Mouse (Mus musculus): Measurements from ENCODE around the gene Cdkal1.

Gene Cdkal1

DNA sequence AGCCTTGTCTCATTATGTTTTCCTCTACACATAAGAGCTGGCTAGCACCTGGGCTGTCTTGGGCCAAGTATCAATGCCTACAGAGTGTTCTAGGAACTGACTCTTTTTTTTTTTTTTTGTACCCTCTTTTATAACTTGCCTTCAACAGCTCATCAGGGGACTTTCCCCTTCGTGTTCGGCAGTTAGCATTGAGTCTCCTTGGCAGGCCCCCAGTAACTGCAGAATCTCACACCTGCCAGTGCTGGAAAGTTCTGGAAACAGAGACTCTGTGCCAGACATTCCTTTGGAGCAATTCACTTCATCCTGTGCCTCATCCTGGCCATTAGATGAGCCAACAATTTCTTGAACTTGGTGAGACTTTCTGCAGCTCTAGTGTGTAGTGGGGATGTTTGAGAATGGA is 652.9 kb downstream of the Cdkal1 start:
- Histone ChIP-seq H3K27me3 (ENCODE audit: insufficient read depth, low read length) (no peaks in the 10 kb centered on the region), H3K4me3 (replicated peaks; ENCODE audit: low read length) (no peak overlapping the region), H3K4me1 (replicated peaks; ENCODE audit: low read depth, low read length) (peaks cover 20% of the 10 kb centered on the region), H3K9me3 (ENCODE audit: low read length) (0 out of 2 replicates have a peak, but pooled peaks cover 2% of the 10 kb centered on the region), H3K36me3 (ENCODE audit: insufficient read depth, low read length) (no peaks in the 10 kb centered on the region)
- no peak for TF ChIP-seq POU5F1 (IDR thresholded peaks at IDR 0.05; ENCODE audit: borderline replicate concordance, low read length)
- no peak for TF ChIP-seq NANOG (IDR thresholded peaks at IDR 0.05; ENCODE audit: borderline replicate concordance, low read length)
- no peak for TF ChIP-seq CTCF (conservative IDR thresholded peaks at IDR 0.05; ENCODE audit: low read length)

DNA sequence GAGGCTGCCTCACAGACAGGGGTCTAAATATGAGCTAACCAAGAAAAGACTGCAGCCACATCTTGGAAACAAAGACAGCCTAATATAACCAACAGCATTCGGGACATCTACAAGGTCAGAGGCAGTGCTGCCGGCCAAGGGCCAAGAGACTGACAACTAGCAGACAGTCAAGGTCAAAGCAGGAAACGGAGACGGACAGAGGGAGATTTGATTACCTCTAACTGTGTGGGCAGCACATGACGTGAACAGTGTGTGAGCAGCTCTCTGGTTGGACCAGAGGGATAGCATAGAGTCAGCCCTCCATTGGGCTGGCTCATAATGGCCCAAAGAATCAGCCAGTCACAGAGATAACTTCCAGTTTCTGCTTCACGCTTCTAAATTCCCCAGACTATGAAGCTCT is 655.8 kb downstream of the Cdkal1 start:
- TF ChIP-seq NANOG (IDR thresholded peaks at IDR 0.05; ENCODE audit: borderline replicate concordance, low read length), result no peak
- TF ChIP-seq POU5F1 (IDR thresholded peaks at IDR 0.05; ENCODE audit: borderline replicate concordance, low read length), result no peak
- no peak for TF ChIP-seq CTCF (conservative IDR thresholded peaks at IDR 0.05; ENCODE audit: low read length)
- Histone ChIP-seq H3K27me3 (ENCODE audit: insufficient read depth, low read length) (no peaks in the 10 kb centered on the region), H3K4me3 (replicated peaks; ENCODE audit: low read length) (no peak overlapping the region), H3K9me3 (ENCODE audit: low read length) (no peaks in the 10 kb centered on the region), H3K4me1 (replicated peaks; ENCODE audit: low read depth, low read length) (peaks cover 34% of the 10 kb centered on the region), H3K36me3 (ENCODE audit: insufficient read depth, low read length) (no peaks in the 10 kb centered on the region)

DNA sequence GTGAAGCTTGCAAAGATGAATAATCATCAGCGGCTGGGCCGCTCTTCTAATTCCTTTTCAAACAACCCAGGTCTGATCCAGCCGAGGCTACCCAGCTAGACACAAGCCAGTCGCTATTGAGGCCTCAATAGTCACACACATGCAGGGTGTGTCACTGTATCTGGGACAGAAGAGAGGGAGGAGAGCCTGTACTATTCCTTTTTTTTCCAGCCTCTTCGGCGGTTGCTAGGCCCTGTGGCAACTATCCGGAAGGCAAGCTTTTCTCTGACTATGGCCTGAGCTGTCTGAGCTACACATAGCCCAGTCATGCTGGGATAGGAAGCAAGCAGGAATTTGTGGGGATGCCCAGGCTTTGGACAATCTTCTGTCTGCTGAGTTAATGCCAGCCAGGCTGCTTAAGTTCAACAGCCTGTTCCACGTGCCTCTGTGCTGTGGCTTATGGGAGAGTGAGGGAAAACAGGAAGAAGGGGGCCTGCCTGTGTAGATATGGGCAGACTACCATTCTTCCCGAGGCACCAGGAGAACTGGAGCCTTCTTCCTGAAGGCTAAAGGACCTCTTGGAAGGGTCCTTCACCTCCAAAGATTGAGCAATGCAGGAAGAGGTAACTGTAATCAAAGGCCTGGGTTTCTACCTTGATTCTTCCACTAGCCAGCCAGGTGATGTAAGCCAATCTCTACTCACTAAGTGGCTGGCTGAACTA is 658.5 kb downstream of the Cdkal1 start:
- H3K9me3 ChIP-seq (ENCODE audit: low read length), result no peaks in the 10 kb centered on the region
- no peaks in the 10 kb centered on the region for H3K36me3 ChIP-seq (ENCODE audit: insufficient read depth, low read length)
- no peaks in the 10 kb centered on the region for H3K27me3 ChIP-seq (ENCODE audit: insufficient read depth, low read length)
- H3K4me1 ChIP-seq (replicated peaks; ENCODE audit: low read depth, low read length), result peaks cover 35% of the 10 kb centered on the region
- H3K4me3 ChIP-seq (replicated peaks; ENCODE audit: low read length), result no peak overlapping the region
- TF ChIP-seq CTCF (conservative IDR thresholded peaks at IDR 0.05; ENCODE audit: low read length) (no peak), POU5F1 (IDR thresholded peaks at IDR 0.05; ENCODE audit: borderline replicate concordance, low read length) (no peak), NANOG (IDR thresholded peaks at IDR 0.05; ENCODE audit: borderline replicate concordance, low read length) (no peak)

DNA sequence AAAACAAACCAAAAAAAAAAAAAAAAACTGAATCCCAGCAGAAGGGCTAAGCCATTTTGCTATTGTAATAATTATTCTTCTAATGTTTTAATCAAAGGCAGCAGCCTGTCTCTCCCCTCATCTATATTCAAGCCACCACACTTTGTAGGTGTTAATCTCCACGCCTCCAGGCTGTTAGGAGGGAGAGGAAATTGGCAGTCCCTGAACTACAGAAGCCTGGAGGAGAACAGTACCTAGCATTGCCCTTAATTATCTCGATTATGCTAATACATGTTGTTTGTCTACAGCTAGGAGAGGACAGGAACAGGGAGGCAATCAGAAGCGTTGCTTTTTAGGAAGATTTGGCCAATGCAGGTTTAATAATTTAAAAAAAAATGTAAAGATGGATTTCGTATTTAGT is 659.8 kb downstream of the Cdkal1 start:
- no peak for TF ChIP-seq POU5F1 (IDR thresholded peaks at IDR 0.05; ENCODE audit: borderline replicate concordance, low read length)
- TF ChIP-seq NANOG (IDR thresholded peaks at IDR 0.05; ENCODE audit: borderline replicate concordance, low read length), result no peak
- no peak for TF ChIP-seq CTCF (conservative IDR thresholded peaks at IDR 0.05; ENCODE audit: low read length)
- Histone ChIP-seq H3K9me3 (ENCODE audit: low read length) (no peaks in the 10 kb centered on the region), H3K4me3 (replicated peaks; ENCODE audit: low read length) (no peak overlapping the region), H3K36me3 (ENCODE audit: insufficient read depth, low read length) (no peaks in the 10 kb centered on the region), H3K27me3 (ENCODE audit: insufficient read depth, low read length) (no peaks in the 10 kb centered on the region), H3K4me1 (replicated peaks; ENCODE audit: low read depth, low read length) (peaks cover 35% of the 10 kb centered on the region)

DNA sequence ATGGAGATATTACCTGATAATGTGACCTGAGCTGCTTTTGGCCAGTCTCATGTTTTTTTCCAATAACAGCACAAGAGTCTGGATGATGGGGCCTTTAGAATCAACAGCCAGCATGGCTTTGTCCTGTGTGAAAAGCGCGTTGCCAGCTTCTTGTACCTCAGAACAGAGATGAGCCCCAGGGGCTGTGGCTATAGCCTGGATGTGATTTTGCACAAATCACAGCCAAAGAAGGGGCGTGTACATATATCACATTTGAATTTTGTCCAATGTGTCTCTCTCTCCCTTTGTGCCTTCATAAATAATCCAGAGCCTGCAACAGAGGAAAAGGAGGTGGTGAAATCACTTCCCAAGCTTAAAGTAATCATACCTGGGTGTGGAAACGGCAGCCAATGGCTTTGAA is 660.5 kb downstream of the Cdkal1 start:
- no peak for TF ChIP-seq POU5F1 (IDR thresholded peaks at IDR 0.05; ENCODE audit: borderline replicate concordance, low read length)
- no peak for TF ChIP-seq NANOG (IDR thresholded peaks at IDR 0.05; ENCODE audit: borderline replicate concordance, low read length)
- TF ChIP-seq CTCF (conservative IDR thresholded peaks at IDR 0.05; ENCODE audit: low read length), result no peak
- Histone ChIP-seq H3K4me1 (replicated peaks; ENCODE audit: low read depth, low read length) (peaks cover 35% of the 10 kb centered on the region), H3K4me3 (replicated peaks; ENCODE audit: low read length) (no peak overlapping the region), H3K9me3 (ENCODE audit: low read length) (no peaks in the 10 kb centered on the region), H3K27me3 (ENCODE audit: insufficient read depth, low read length) (no peaks in the 10 kb centered on the region), H3K36me3 (ENCODE audit: insufficient read depth, low read length) (no peaks in the 10 kb centered on the region)

DNA sequence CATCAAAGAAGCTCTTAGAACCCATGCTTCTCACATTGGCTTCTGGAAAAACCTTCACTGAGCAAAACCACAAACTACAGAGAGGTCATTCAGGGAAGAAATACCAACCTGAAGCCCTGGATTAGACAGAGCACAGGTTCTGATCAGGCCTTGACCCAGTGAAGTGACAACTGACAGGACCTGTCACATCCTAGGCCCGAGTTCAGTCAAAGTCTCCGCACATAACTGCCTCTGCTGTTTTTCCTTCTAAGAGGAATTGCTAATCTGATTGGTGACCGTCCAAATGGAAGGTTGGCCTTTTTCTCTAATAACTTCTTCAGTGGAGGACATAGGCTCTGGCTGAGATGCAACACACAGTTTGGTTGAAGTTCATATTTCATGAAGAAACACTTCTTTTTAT is 662.8 kb downstream of the Cdkal1 start:
- no peaks in the 10 kb centered on the region for H3K36me3 ChIP-seq (ENCODE audit: insufficient read depth, low read length)
- H3K4me3 ChIP-seq (replicated peaks; ENCODE audit: low read length), result no peak overlapping the region
- no peak for TF ChIP-seq NANOG (IDR thresholded peaks at IDR 0.05; ENCODE audit: borderline replicate concordance, low read length)
- TF ChIP-seq CTCF (conservative IDR thresholded peaks at IDR 0.05; ENCODE audit: low read length), result no peak
- TF ChIP-seq POU5F1 (IDR thresholded peaks at IDR 0.05; ENCODE audit: borderline replicate concordance, low read length), result no peak
- H3K9me3 ChIP-seq (ENCODE audit: low read length), result no peaks in the 10 kb centered on the region
- H3K27me3 ChIP-seq (ENCODE audit: insufficient read depth, low read length), result no peaks in the 10 kb centered on the region
- peaks cover 16% of the 10 kb centered on the region for H3K4me1 ChIP-seq (replicated peaks; ENCODE audit: low read depth, low read length)

DNA sequence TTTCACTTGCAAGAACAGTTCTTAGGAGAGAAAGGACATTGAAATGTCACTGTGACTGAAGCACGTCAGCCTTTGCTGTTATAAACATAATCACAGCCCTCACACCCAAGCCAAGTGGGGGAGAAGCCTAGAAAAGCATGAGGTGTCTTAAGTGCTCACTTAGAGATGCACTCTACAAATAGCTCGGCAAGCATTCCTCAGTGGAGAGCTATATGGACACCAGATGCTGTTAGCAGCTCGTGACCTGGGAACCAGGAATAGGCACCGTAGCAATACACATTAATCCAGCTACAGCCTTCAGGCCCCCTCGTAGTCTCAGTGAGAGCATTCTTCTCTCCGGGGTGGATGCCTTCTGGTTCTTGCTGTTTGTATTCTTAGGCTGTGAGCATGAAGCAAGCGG is 664.9 kb downstream of the Cdkal1 start:
- Histone ChIP-seq H3K4me3 (replicated peaks; ENCODE audit: low read length) (no peak overlapping the region), H3K27me3 (ENCODE audit: insufficient read depth, low read length) (no peaks in the 10 kb centered on the region), H3K4me1 (replicated peaks; ENCODE audit: low read depth, low read length) (peaks cover 4% of the 10 kb centered on the region; the same call in 1 of the 2 replicates), H3K36me3 (ENCODE audit: insufficient read depth, low read length) (no peaks in the 10 kb centered on the region), H3K9me3 (ENCODE audit: low read length) (no peaks in the 10 kb centered on the region)
- TF ChIP-seq POU5F1 (IDR thresholded peaks at IDR 0.05; ENCODE audit: borderline replicate concordance, low read length) (no peak), CTCF (conservative IDR thresholded peaks at IDR 0.05; ENCODE audit: low read length) (no peak), NANOG (IDR thresholded peaks at IDR 0.05; ENCODE audit: borderline replicate concordance, low read length) (no peak)

DNA sequence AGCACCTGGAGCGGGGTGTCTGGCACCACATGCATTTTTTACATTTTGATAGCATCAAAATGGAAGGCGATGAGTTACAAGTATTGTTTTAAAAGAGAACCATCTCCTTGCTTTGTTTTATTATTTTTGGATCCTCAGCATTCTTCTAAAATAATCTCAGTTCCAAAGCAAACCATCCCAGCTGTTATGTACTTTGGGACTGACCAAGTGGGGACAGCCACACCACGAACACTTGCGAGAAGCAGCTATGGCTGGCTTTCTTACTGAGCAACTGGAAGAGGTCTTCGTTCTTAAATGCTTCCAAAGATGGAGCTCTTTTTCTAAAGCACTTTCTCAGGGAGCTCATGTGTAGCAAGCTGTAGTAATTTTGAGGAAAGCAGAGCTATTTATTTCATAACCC is 668.7 kb downstream of the Cdkal1 start:
- Histone ChIP-seq H3K36me3 (ENCODE audit: insufficient read depth, low read length) (no peaks in the 10 kb centered on the region), H3K4me1 (replicated peaks; ENCODE audit: low read depth, low read length) (no peaks in the 10 kb centered on the region), H3K4me3 (replicated peaks; ENCODE audit: low read length) (no peak overlapping the region), H3K27me3 (ENCODE audit: insufficient read depth, low read length) (no peaks in the 10 kb centered on the region), H3K9me3 (ENCODE audit: low read length) (no peaks in the 10 kb centered on the region)
- TF ChIP-seq POU5F1 (IDR thresholded peaks at IDR 0.05; ENCODE audit: borderline replicate concordance, low read length) (no peak), CTCF (conservative IDR thresholded peaks at IDR 0.05; ENCODE audit: low read length) (no peak), NANOG (IDR thresholded peaks at IDR 0.05; ENCODE audit: borderline replicate concordance, low read length) (no peak)

DNA sequence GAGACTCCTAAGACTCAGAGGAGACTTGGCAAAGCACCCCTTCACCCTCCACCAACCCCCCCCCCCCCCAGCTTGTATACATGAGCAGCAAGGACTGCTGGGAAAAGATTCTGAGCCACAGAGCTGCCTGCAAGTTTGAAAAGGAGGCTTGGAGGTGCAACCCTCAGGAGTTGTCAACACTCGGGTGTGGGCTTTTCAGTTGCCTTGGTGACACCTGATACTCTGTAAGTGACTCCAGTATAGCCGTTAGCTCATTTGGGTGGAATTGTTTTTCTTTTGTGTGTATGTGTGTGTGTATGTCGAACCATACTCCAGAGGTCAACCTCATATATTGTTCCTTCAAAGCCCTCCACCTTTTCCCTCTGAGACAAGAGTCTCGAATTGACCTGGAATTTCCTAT is 669.9 kb downstream of the Cdkal1 start:
- TF ChIP-seq NANOG (IDR thresholded peaks at IDR 0.05; ENCODE audit: borderline replicate concordance, low read length) (no peak), CTCF (conservative IDR thresholded peaks at IDR 0.05; ENCODE audit: low read length) (no peak), POU5F1 (IDR thresholded peaks at IDR 0.05; ENCODE audit: borderline replicate concordance, low read length) (no peak)
- H3K36me3 ChIP-seq (ENCODE audit: insufficient read depth, low read length), result no peaks in the 10 kb centered on the region

More for the DNA sequence above, 669.9 kb downstream of the Cdkal1 start:
- H3K4me1 ChIP-seq (replicated peaks; ENCODE audit: low read depth, low read length), result no peaks in the 10 kb centered on the region
- H3K9me3 ChIP-seq (ENCODE audit: low read length), result no peaks in the 10 kb centered on the region
- no peak overlapping the region for H3K4me3 ChIP-seq (replicated peaks; ENCODE audit: low read length)
- no peaks in the 10 kb centered on the region for H3K27me3 ChIP-seq (ENCODE audit: insufficient read depth, low read length)

Measured in E14TG2a.4 (cell line).